10 mouse cellular contexts compared by ENCODE assay signal in the genomic region with DNA sequence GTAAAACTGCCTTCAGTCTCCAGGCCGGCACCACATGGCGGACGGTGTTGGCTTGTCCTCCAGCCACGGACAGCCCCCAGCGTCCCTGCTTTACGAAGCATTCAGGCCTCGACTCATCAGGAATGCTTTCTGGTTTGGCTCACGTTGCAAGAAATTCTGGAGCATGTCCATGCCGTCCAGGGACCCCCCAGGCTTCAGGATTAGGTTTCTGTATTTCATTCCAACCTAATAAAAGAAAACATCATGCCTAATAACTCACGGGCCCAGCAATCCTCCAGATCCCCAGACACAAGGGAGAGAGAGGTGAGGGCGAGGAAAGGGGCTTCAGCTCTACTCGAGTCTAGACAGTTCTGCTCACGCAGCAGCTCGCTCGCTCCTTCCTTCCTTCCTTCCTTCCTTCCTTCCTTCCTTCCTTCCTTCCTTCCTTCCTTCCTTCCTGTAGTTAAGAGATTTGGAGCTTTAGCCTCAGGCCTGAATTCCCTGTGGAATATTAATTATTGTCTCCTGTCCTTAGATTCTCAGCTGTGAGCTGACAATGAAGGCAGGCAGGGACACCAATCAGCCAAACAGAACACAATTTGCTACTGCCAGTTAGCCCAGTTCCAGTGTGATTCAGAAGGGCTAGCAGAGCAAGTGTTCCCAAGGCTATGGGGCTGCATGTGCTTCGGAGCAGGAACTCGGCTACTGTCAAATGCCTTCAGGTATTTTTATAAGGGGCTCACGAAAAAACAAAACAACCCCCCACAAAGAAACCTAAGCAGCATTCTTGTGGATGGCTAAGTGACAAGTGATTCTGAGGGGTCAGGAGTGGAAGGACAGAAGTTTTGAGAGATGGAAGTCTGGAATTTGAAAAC.
DNase-seq lines count a peak whose midpoint lies in the region; TF ChIP-seq lines count a peak whose summit lies in the region.
"Had no signal": no experiment of that assay in that cellular context is flagged by ENCODE, and none has a peak within 500 bp of the region (broad histone marks: within the 10 kb centered on the region; RNA-seq: fewer than 3 reads in every experiment).

No protein-coding gene starts in this region.

- H3K27me3 ChIP-seq in testis, adult 2 months (ENCODE audit: control insufficient read depth, insufficient read depth, low read length): no peaks in the 10 kb centered on the region

- TF ChIP-seq CTCF in testis, adult 2 months (IDR thresholded peaks at IDR 0.05; ENCODE audit: control insufficient read depth, insufficient read depth, insufficient replicate concordance, low read depth, low read length): no peak

- peak; percentile 89 for DNase-seq in heart, adult 11 months
- DNase-seq in heart, postnatal 14 days: no peak
- no peak for DNase-seq in testis, postnatal 14 days (ENCODE audit: low spot score)
- DNase-seq in kidney, postnatal 25 days: peak; percentile 13 to 41
- no peak for DNase-seq in thymus, postnatal 36 days
- no peak for DNase-seq in spleen, postnatal 14 days (ENCODE audit: low spot score in 2 of 2)
- DNase-seq in urinary bladder, adult 18-20 months (ENCODE audit: low spot score in 2 of 2): no peak

- H3K27ac ChIP-seq in testis, adult 2 months (ENCODE audit: control insufficient read depth, insufficient read depth, low read depth, low read length): peak overlapping the region; percentile 11; the same call in 1 of the 2 replicates
- H3K27ac ChIP-seq: macrophage had no signal

- intact Hi-C loops in heart, postnatal 14 days (cut with DNase I): no loop called here

- H3K36me3 ChIP-seq in testis, adult 2 months (ENCODE audit: control insufficient read depth, insufficient read depth, low read length): no peaks in the 10 kb centered on the region

- no peaks in the 10 kb centered on the region; the same call in 1 of the 2 replicates for H3K4me1 ChIP-seq in testis, adult 2 months (ENCODE audit: control insufficient read depth, insufficient read depth, low read length)

- no peak overlapping the region for H3K4me3 ChIP-seq in testis, adult 2 months (ENCODE audit: control insufficient read depth, low read depth, low read length)
- H3K4me3 ChIP-seq: erythroblast, embryonic 14.5 days had no signal

- no peak for TF ChIP-seq POLR2A in testis, adult 2 months (IDR thresholded peaks at IDR 0.05; ENCODE audit: control insufficient read depth, low read depth, low read length)

Comparison
In these comparisons a context has a peak if more than half of its experiments do, and no peak if none do; other contexts are left out.
1. DNase-seq: peak in heart, adult 11 months (single experiment) and kidney, postnatal 25 days (2 of 2); none in heart, postnatal 14 days (0 of 2), testis, postnatal 14 days (single experiment), thymus, postnatal 36 days (0 of 2), spleen, postnatal 14 days (0 of 2) and urinary bladder, adult 18-20 months (0 of 2).